Mouse (Mus musculus): ENCODE data around the gene Gm45808. TPM values are rescaled to one million over a fixed set of nuclear protein-coding genes. Genes with fewer than 3 reads are reported as not detected.

Gene Gm45808
- total and polyA plus RNA-seq, 2 experiments from 2014 or later: not detected

- Histone ChIP-seq H3K4me3 (ENCODE audit: low read length) (no peak overlapping the region), H3K27ac (no peak overlapping the region), H3K36me3 (ENCODE audit: insufficient read depth, low read length) (peaks cover 20% of the 10 kb centered on the region), H3K4me2 (ENCODE audit: low read depth, low read length) (no peak overlapping the region), H3K9ac (replicated peaks; ENCODE audit: low read length) (no peak overlapping the region), H3K9me3 (ENCODE audit: low read length) (no peaks in the 10 kb centered on the region), H3K27me3 (ENCODE audit: insufficient read depth, low read length) (no peaks in the 10 kb centered on the region), H3K4me1 (ENCODE audit: insufficient read depth, low read length) (no peaks in the 10 kb centered on the region)
- WGBS: 91% methylated on average over 22 of the region's 22 CpGs
- DNase-seq (ENCODE audit: low spot score): no peak
- ATAC-seq: no peak
- no peak for TF ChIP-seq CTCF (IDR thresholded peaks at IDR 0.05; ENCODE audit: low read depth)
Observed at GRCm38 (mm10) chr7:45443526-45444420, 42.8 kb downstream of the Gm45808 start.

GRCm38 (mm10) chr7:45437521-45438276 lies 48.9 kb downstream of the Gm45808 start, which contains the start of gene Ruvbl2:
Gene Ruvbl2 (minus strand): TSS chr7:45438096.
- no peaks in the 10 kb centered on the region for H3K27me3 ChIP-seq (ENCODE audit: insufficient read depth, low read length)
- H3K9ac ChIP-seq (replicated peaks; ENCODE audit: low read length): 0 out of 2 replicates have a peak within 1 kb of the TSS, but pooled peaks have one; percentile 2
- ATAC-seq (no peak), DNase-seq (ENCODE audit: low spot score) (no peak)
- peaks cover 17% of the 10 kb centered on the region for H3K4me1 ChIP-seq (ENCODE audit: insufficient read depth, low read length)
- 32% methylated on average over 19 of the region's 19 CpGs for WGBS
- H3K9me3 ChIP-seq (ENCODE audit: low read length): no peaks in the 10 kb centered on the region
- peak within 1 kb of the TSS; percentile 21; the same call in 1 of the 2 replicates for H3K4me2 ChIP-seq (ENCODE audit: low read depth, low read length)
- H3K27ac ChIP-seq: no peak within 1 kb of the TSS
- H3K4me3 ChIP-seq (ENCODE audit: low read length): no peak within 1 kb of the TSS
- peaks cover 5% of the 10 kb centered on the region for H3K36me3 ChIP-seq (ENCODE audit: insufficient read depth, low read length)
- peak; percentile 19; the same call in 1 of the 2 replicates for TF ChIP-seq CTCF (IDR thresholded peaks at IDR 0.05; ENCODE audit: low read depth)

- no peaks in the 10 kb centered on the region for H3K27me3 ChIP-seq (ENCODE audit: insufficient read depth, low read length)
- H3K4me1 ChIP-seq (ENCODE audit: insufficient read depth, low read length): peaks cover 17% of the 10 kb centered on the region
- no peaks in the 10 kb centered on the region for H3K9me3 ChIP-seq (ENCODE audit: low read length)
- TF ChIP-seq CTCF (IDR thresholded peaks at IDR 0.05; ENCODE audit: low read depth): no peak
- 33% methylated on average over 6 of the region's 6 CpGs for WGBS
- no peak overlapping the region for H3K9ac ChIP-seq (replicated peaks; ENCODE audit: low read length)
- peaks cover 3% of the 10 kb centered on the region; the same call in 1 of the 2 replicates for H3K36me3 ChIP-seq (ENCODE audit: insufficient read depth, low read length)
- H3K4me3 ChIP-seq (ENCODE audit: low read length): no peak overlapping the region
- DNase-seq (ENCODE audit: low spot score) (no peak), ATAC-seq (no peak)
- peak overlapping the region; percentile 21; the same call in 1 of the 2 replicates for H3K4me2 ChIP-seq (ENCODE audit: low read depth, low read length)
- no peak overlapping the region for H3K27ac ChIP-seq
Observed at GRCm38 (mm10) chr7:45437046-45437445, 49.6 kb downstream of the Gm45808 start.

GRCm38 (mm10) chr7:45436444-45436843 lies 50.2 kb downstream of the Gm45808 start:
- H3K36me3 ChIP-seq (ENCODE audit: insufficient read depth, low read length): peaks cover under 1% of the 10 kb centered on the region; the same call in 1 of the 2 replicates
- no peaks in the 10 kb centered on the region for H3K27me3 ChIP-seq (ENCODE audit: insufficient read depth, low read length)
- no peak overlapping the region for H3K27ac ChIP-seq
- DNase-seq (ENCODE audit: low spot score) (no peak), ATAC-seq (no peak)
- H3K4me3 ChIP-seq (ENCODE audit: low read length): no peak overlapping the region
- WGBS: 94% methylated on average over 5 of the region's 5 CpGs
- TF ChIP-seq CTCF (IDR thresholded peaks at IDR 0.05; ENCODE audit: low read depth): no peak
- no peaks in the 10 kb centered on the region for H3K9me3 ChIP-seq (ENCODE audit: low read length)
- peaks cover 17% of the 10 kb centered on the region for H3K4me1 ChIP-seq (ENCODE audit: insufficient read depth, low read length)
- no peak overlapping the region for H3K9ac ChIP-seq (replicated peaks; ENCODE audit: low read length)
- no peak overlapping the region for H3K4me2 ChIP-seq (ENCODE audit: low read depth, low read length)

GRCm38 (mm10) chr7:45435038-45435437 lies 51.6 kb downstream of the Gm45808 start:
- Histone ChIP-seq H3K4me3 (ENCODE audit: low read length) (peak overlapping the region; percentile 59), H3K9ac (replicated peaks; ENCODE audit: low read length) (peak overlapping the region; percentile 67), H3K4me2 (ENCODE audit: low read depth, low read length) (peak overlapping the region; percentile 67), H3K27me3 (ENCODE audit: insufficient read depth, low read length) (no peaks in the 10 kb centered on the region), H3K36me3 (ENCODE audit: insufficient read depth, low read length) (peaks cover 3% of the 10 kb centered on the region; the same call in 1 of the 2 replicates), H3K4me1 (ENCODE audit: insufficient read depth, low read length) (peaks cover 17% of the 10 kb centered on the region), H3K27ac (peak overlapping the region; percentile 70), H3K9me3 (ENCODE audit: low read length) (no peaks in the 10 kb centered on the region)
- no peak for ATAC-seq
- no peak for TF ChIP-seq CTCF (IDR thresholded peaks at IDR 0.05; ENCODE audit: low read depth)
- WGBS: under 1% methylated on average over 16 of the region's 16 CpGs
- no peak for DNase-seq (ENCODE audit: low spot score)

- under 1% methylated on average over 45 of the region's 45 CpGs for WGBS
- peaks cover 17% of the 10 kb centered on the region for H3K4me1 ChIP-seq (ENCODE audit: insufficient read depth, low read length)
- no peaks in the 10 kb centered on the region for H3K9me3 ChIP-seq (ENCODE audit: low read length)
- ATAC-seq (peak; percentile 98), DNase-seq (ENCODE audit: low spot score) (peak; percentile 100)
- peak within 1 kb of the TSS; percentile 99 for H3K4me2 ChIP-seq (ENCODE audit: low read depth, low read length)
- peak within 1 kb of the TSS; percentile 75 for H3K9ac ChIP-seq (replicated peaks; ENCODE audit: low read length)
- no peaks in the 10 kb centered on the region for H3K27me3 ChIP-seq (ENCODE audit: insufficient read depth, low read length)
- H3K27ac ChIP-seq: peak within 1 kb of the TSS; percentile 78
- peaks cover 7% of the 10 kb centered on the region; the same call in 1 of the 2 replicates for H3K36me3 ChIP-seq (ENCODE audit: insufficient read depth, low read length)
- H3K4me3 ChIP-seq (ENCODE audit: low read length): peak within 1 kb of the TSS; percentile 59
- TF ChIP-seq CTCF (IDR thresholded peaks at IDR 0.05; ENCODE audit: low read depth): peak; percentile 97
Observed at GRCm38 (mm10) chr7:45434203-45435015, 52.2 kb downstream of the Gm45808 start, which contains the start of gene Gys1. Gene Gys1 (plus strand): TSS chr7:45434844.

Measured in hindbrain, postnatal 0 days (tissue).